Mouse (Mus musculus): Measurements from ENCODE around the gene Avpr1b.

DNA sequence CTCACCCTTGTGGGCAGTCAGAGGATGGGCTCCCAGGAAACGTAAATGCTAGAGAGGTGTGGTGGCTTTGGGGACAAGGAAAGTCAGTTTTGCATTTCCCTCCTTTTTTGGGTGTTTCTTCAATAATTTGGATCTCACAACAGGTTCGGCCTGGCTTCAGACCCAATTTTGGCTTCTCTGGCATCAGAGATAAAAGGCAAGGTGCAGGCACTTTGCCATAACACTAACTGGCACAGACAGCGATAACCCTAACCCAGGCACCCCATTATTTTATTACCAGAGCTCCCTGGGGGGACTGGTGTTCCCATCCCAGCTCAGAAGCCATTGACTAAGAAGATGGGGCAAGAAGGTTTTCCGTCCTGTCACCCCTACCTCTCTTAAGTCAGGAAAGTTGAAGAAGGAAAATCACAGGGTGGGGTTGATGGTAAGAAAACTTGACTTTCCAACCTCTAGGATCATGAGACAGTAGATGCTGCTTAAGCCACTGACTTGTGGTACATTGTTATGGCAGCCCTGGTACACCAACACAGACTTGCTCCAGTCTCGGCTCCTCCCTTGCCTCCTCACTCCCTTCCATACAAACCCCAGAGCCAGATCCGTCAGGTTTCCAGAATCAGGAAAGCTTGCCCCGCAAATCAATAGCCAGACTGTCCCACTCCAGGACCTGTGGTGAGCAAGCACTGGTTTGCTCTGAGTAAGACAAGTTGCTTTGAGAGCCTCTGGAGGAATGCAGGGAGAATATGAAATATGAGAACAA, 61.9 kb downstream of the Avpr1b start:
- TF ChIP-seq CTCF (IDR thresholded peaks at IDR 0.05) (no peak), EP300 (IDR thresholded peaks at IDR 0.05) (no peak)
